Mouse (Mus musculus) T-helper 2 cell (primary cell): Measurements from ENCODE around the gene Tnfsf15.

Experiments
- in situ Hi-C: fragments of 300-600 bp; cut with MboI, MseI; formaldehyde crosslinking; loops from one replicate; pipeline ENCODE4 v1.15.1; 2025; ENCODE audit warnings: high pct_unique_total_duplicates

The Tnfsf15 gene

GRCm38 (mm10) chr4:63744693-63745171 is at the start of gene Tnfsf15:
TSS of gene Tnfsf15 (minus strand) at chr4:63745113.
- in situ Hi-C loops, result no loop called here

GRCm38 (mm10) chr4:63792328-63792727 is 47.4 kb upstream of the Tnfsf15 start:
- in situ Hi-C loops, result no loop called here

- in situ Hi-C loops, result no loop called here
Measured at GRCm38 (mm10) chr4:63785466-63785865, 40.6 kb upstream of the Tnfsf15 start.

GRCm38 (mm10) chr4:63783826-63784225 is 38.9 kb upstream of the Tnfsf15 start:
- in situ Hi-C loops, result no loop called here

- in situ Hi-C loops, result no loop called here
Measured at GRCm38 (mm10) chr4:63782970-63783613, 38.2 kb upstream of the Tnfsf15 start.

- in situ Hi-C loops, result no loop called here
Measured at GRCm38 (mm10) chr4:63777223-63777622, 32.3 kb upstream of the Tnfsf15 start.

GRCm38 (mm10) chr4:63773306-63774090 is 28.6 kb upstream of the Tnfsf15 start:
- in situ Hi-C loops, result no loop called here

GRCm38 (mm10) chr4:63772514-63772913 is 27.6 kb upstream of the Tnfsf15 start:
- in situ Hi-C loops, result no loop called here

- in situ Hi-C loops, result no loop called here
Measured at GRCm38 (mm10) chr4:63771291-63771690, 26.4 kb upstream of the Tnfsf15 start.

GRCm38 (mm10) chr4:63769161-63769560 is 24.2 kb upstream of the Tnfsf15 start:
- in situ Hi-C loops, result no loop called here

GRCm38 (mm10) chr4:63765050-63765449 is 20.1 kb upstream of the Tnfsf15 start:
- in situ Hi-C loops, result no loop called here

GRCm38 (mm10) chr4:63759931-63760330 is 15.0 kb upstream of the Tnfsf15 start:
- in situ Hi-C loops, result no loop called here

GRCm38 (mm10) chr4:63757527-63758154 is 12.7 kb upstream of the Tnfsf15 start:
- in situ Hi-C loops, result no loop called here

GRCm38 (mm10) chr4:63756072-63756471 is 11.2 kb upstream of the Tnfsf15 start:
- in situ Hi-C loops, result no loop called here

GRCm38 (mm10) chr4:63754467-63755020 is 9.6 kb upstream of the Tnfsf15 start:
- in situ Hi-C loops, result no loop called here

- in situ Hi-C loops, result no loop called here
Measured at GRCm38 (mm10) chr4:63753855-63754254, 8.9 kb upstream of the Tnfsf15 start.

- in situ Hi-C loops, result no loop called here
Measured at GRCm38 (mm10) chr4:63752687-63753523, 8.0 kb upstream of the Tnfsf15 start.

GRCm38 (mm10) chr4:63748061-63748730 is 3.3 kb upstream of the Tnfsf15 start:
- in situ Hi-C loops, result no loop called here

- in situ Hi-C loops, result no loop called here
Measured at GRCm38 (mm10) chr4:63745271-63745670, 358 bp upstream of the Tnfsf15 start.

GRCm38 (mm10) chr4:63743660-63744059 is 1.3 kb downstream of the Tnfsf15 start:
- in situ Hi-C loops, result no loop called here
